Mouse (Mus musculus): Measurements from ENCODE around the gene Magea5. TPM values are rescaled to one million over a fixed set of nuclear protein-coding genes. Genes with fewer than 3 reads are reported as not detected.
"Not testable (repeated sequence)": the region's sequence is repeated elsewhere in the genome, so short reads cannot be mapped to it uniquely, and the experiment has no call there.

Magea5 gene
- total RNA-seq (2014; rRNA removed; ENCODE audit: low replicate concordance) = not detected in 2 replicates
- not detected in 2 replicates for polyA plus RNA-seq (2015; fragmentation: Nextera tagmentation; extraction: Ambion mirVana)

- not testable (repeated sequence) for ATAC-seq (ENCODE audit: insufficient read depth, low read depth); DNase-seq (ENCODE audit: low spot score); H3K36me3 ChIP-seq (replicated peaks; ENCODE audit: control insufficient read depth, insufficient read depth, low read length); H3K27ac ChIP-seq (ENCODE audit: low read depth); H3K4me3 ChIP-seq (ENCODE audit: low read depth, low read length); H3K9ac ChIP-seq (replicated peaks; ENCODE audit: low read depth, low read length); H3K4me2 ChIP-seq (ENCODE audit: low read depth, low read length); H3K4me1 ChIP-seq (ENCODE audit: control insufficient read depth, insufficient read depth); H3K27me3 ChIP-seq (ENCODE audit: control insufficient read depth, insufficient read depth, low read length); H3K9me3 ChIP-seq (replicated peaks; ENCODE audit: control insufficient read depth, low read length)
- 77% methylated on average over 16 of the region's 16 CpGs for WGBS
Measured at GRCm38 (mm10) chrX:155063045-155063444, at the start of gene Magea5. Magea5 (minus strand) TSS chrX:155063145.

- TF ChIP-seq CTCF (IDR thresholded peaks at IDR 0.05; ENCODE audit: low read depth) (peak; percentile 34), EP300 (IDR thresholded peaks at IDR 0.05; ENCODE audit: low read depth) (no peak)
- Histone ChIP-seq H3K4me2 (ENCODE audit: low read depth, low read length) (no peak overlapping the region), H3K9me3 (replicated peaks; ENCODE audit: control insufficient read depth, low read length) (no peaks in the 10 kb centered on the region), H3K27me3 (ENCODE audit: control insufficient read depth, insufficient read depth, low read length) (no peaks in the 10 kb centered on the region), H3K36me3 (replicated peaks; ENCODE audit: control insufficient read depth, insufficient read depth, low read length) (no peaks in the 10 kb centered on the region), H3K4me1 (ENCODE audit: control insufficient read depth, insufficient read depth) (no peaks in the 10 kb centered on the region), H3K9ac (replicated peaks; ENCODE audit: low read depth, low read length) (no peak overlapping the region), H3K27ac (ENCODE audit: low read depth) (no peak overlapping the region), H3K4me3 (ENCODE audit: low read depth, low read length) (no peak overlapping the region)
- DNase-seq (ENCODE audit: low spot score) (no peak), ATAC-seq (ENCODE audit: insufficient read depth, low read depth) (no peak)
Measured at GRCm38 (mm10) chrX:155098024-155098423, 35.1 kb upstream of the Magea5 start.

GRCm38 (mm10) chrX:155093566-155093965 is 30.6 kb upstream of the Magea5 start, which contains the start of gene Magea2:
Magea2 (minus strand) TSS chrX:155093666.
- not testable (repeated sequence) for H3K36me3 ChIP-seq (replicated peaks; ENCODE audit: control insufficient read depth, insufficient read depth, low read length); DNase-seq (ENCODE audit: low spot score); ATAC-seq (ENCODE audit: insufficient read depth, low read depth); H3K4me1 ChIP-seq (ENCODE audit: control insufficient read depth, insufficient read depth); H3K9ac ChIP-seq (replicated peaks; ENCODE audit: low read depth, low read length); H3K27me3 ChIP-seq (ENCODE audit: control insufficient read depth, insufficient read depth, low read length); H3K9me3 ChIP-seq (replicated peaks; ENCODE audit: control insufficient read depth, low read length); H3K4me2 ChIP-seq (ENCODE audit: low read depth, low read length); H3K4me3 ChIP-seq (ENCODE audit: low read depth, low read length); H3K27ac ChIP-seq (ENCODE audit: low read depth)
- 72% methylated on average over 3 of the region's 4 CpGs for WGBS

- H3K4me3 ChIP-seq (ENCODE audit: low read depth, low read length); ATAC-seq (ENCODE audit: insufficient read depth, low read depth); DNase-seq (ENCODE audit: low spot score); H3K27me3 ChIP-seq (ENCODE audit: control insufficient read depth, insufficient read depth, low read length); H3K36me3 ChIP-seq (replicated peaks; ENCODE audit: control insufficient read depth, insufficient read depth, low read length); H3K27ac ChIP-seq (ENCODE audit: low read depth); H3K9me3 ChIP-seq (replicated peaks; ENCODE audit: control insufficient read depth, low read length); H3K9ac ChIP-seq (replicated peaks; ENCODE audit: low read depth, low read length); H3K4me1 ChIP-seq (ENCODE audit: control insufficient read depth, insufficient read depth); H3K4me2 ChIP-seq (ENCODE audit: low read depth, low read length): not testable (repeated sequence)
- 92% methylated on average over 1 of the region's 2 CpGs for WGBS
Measured at GRCm38 (mm10) chrX:155089693-155090092, 26.7 kb upstream of the Magea5 start, which contains the start of gene Magea1. Magea1 (minus strand) TSS chrX:155089793.

Other genes starting within 250 kb of the Magea5 start
- gene Cldn34b1, start 172.9 kb downstream of the Magea5 start, total RNA-seq (2014; rRNA removed; ENCODE audit: low replicate concordance) = not detected in 2 replicates
- gene Cldn34b1, start 172.9 kb downstream of the Magea5 start, polyA plus RNA-seq (2015; fragmentation: Nextera tagmentation; extraction: Ambion mirVana) = not detected in 2 replicates
- not detected in 2 replicates for gene Magea6, start 127.2 kb downstream of the Magea5 start, total RNA-seq (2014; rRNA removed; ENCODE audit: low replicate concordance)
- not detected in 2 replicates for gene Magea6, start 127.2 kb downstream of the Magea5 start, polyA plus RNA-seq (2015; fragmentation: Nextera tagmentation; extraction: Ambion mirVana)
- gene Magea3, start 113.6 kb downstream of the Magea5 start, total RNA-seq (2014; rRNA removed; ENCODE audit: low replicate concordance) = not detected in 2 replicates
- gene Magea3, start 113.6 kb downstream of the Magea5 start, polyA plus RNA-seq (2015; fragmentation: Nextera tagmentation; extraction: Ambion mirVana) = not detected in 2 replicates
- gene Magea8, start 67.3 kb downstream of the Magea5 start, total RNA-seq (2014; rRNA removed; ENCODE audit: low replicate concordance) = not detected in 2 replicates
- gene Magea8, start 67.3 kb downstream of the Magea5 start, polyA plus RNA-seq (2015; fragmentation: Nextera tagmentation; extraction: Ambion mirVana) = not detected in 2 replicates
- not detected in 2 replicates for gene Magea1, start 26.6 kb upstream of the Magea5 start, total RNA-seq (2014; rRNA removed; ENCODE audit: low replicate concordance)
- not detected in 2 replicates for gene Magea1, start 26.6 kb upstream of the Magea5 start, polyA plus RNA-seq (2015; fragmentation: Nextera tagmentation; extraction: Ambion mirVana)
- gene Magea2, start 30.5 kb upstream of the Magea5 start, total RNA-seq (2014; rRNA removed; ENCODE audit: low replicate concordance) = not detected in 2 replicates
- not detected in 2 replicates for gene Magea2, start 30.5 kb upstream of the Magea5 start, polyA plus RNA-seq (2015; fragmentation: Nextera tagmentation; extraction: Ambion mirVana)
- gene Cldn34b2, start 65.3 kb upstream of the Magea5 start, total RNA-seq (2014; rRNA removed; ENCODE audit: low replicate concordance) = not detected in 2 replicates
- not detected in 2 replicates for gene Cldn34b2, start 65.3 kb upstream of the Magea5 start, polyA plus RNA-seq (2015; fragmentation: Nextera tagmentation; extraction: Ambion mirVana)
- 28.4 and 57.5 TPM in 2 replicates for gene Sat1, start 153.3 kb upstream of the Magea5 start, total RNA-seq (2014; rRNA removed; ENCODE audit: low replicate concordance)
- 99.7 and 102 TPM in 2 replicates for gene Sat1, start 153.3 kb upstream of the Magea5 start, polyA plus RNA-seq (2015; fragmentation: Nextera tagmentation; extraction: Ambion mirVana)
- 28.1 and 36.3 TPM in 2 replicates for gene Acot9, start 199.3 kb upstream of the Magea5 start, total RNA-seq (2014; rRNA removed; ENCODE audit: low replicate concordance)
- gene Acot9, start 199.3 kb upstream of the Magea5 start, polyA plus RNA-seq (2015; fragmentation: Nextera tagmentation; extraction: Ambion mirVana) = 41.1 and 44.2 TPM in 2 replicates

All from heart, postnatal 0 days (tissue).